Mouse (Mus musculus) kidney, embryonic 15.5 days (tissue): ENCODE measurements around the gene Rrm1. TPM values are rescaled to one million over a fixed set of nuclear protein-coding genes. Genes with fewer than 3 reads are reported as not detected.
"Not testable (repeated sequence)": the region's sequence is repeated elsewhere in the genome, so short reads cannot be mapped to it uniquely, and the experiment has no call there.

Source experiments
- ATAC-seq: fragments of 200-750 bp; cut with Nextera tagmentation; replicated peaks from 2 replicates; pipeline ENCODE4 v1.8.0; 2017; ENCODE audit warnings: moderate TSS enrichment; ENCODE audit not compliant: low FRiP score
- H3K27ac ChIP-seq: fragments of 300-500 bp; sonication (generic); 2 replicates; pipeline ENCODE4 v1.5.1; 2015; ENCODE audit warnings: mild to moderate bottlenecking, inconsistent platforms
- H3K27me3 ChIP-seq: fragments of 300-500 bp; sonication (generic); 2 replicates; pipeline ENCODE4 v1.6.1; 2015; ENCODE audit warnings: inconsistent platforms
- H3K36me3 ChIP-seq: fragments of 300-500 bp; sonication (generic); 2 replicates; pipeline ENCODE4 v1.6.1; 2015; ENCODE audit warnings: inconsistent platforms
- H3K4me1 ChIP-seq: fragments of 300-500 bp; sonication (generic); 2 replicates; pipeline ENCODE4 v1.6.1; 2015; ENCODE audit warnings: inconsistent platforms
- H3K4me2 ChIP-seq: fragments of 300-500 bp; sonication (generic); 2 replicates; pipeline ENCODE4 v1.6.1; 2015; ENCODE audit warnings: moderate library complexity, mild to moderate bottlenecking, inconsistent platforms
- H3K4me3 ChIP-seq: fragments of 300-500 bp; sonication (generic); replicated peaks from 2 replicates; pipeline ENCODE4 v1.5.1; 2015; ENCODE audit warnings: mild to moderate bottlenecking, inconsistent platforms
- H3K9ac ChIP-seq: fragments of 300-500 bp; sonication (generic); 2 replicates; pipeline ENCODE4 v1.6.1; 2015; ENCODE audit warnings: mild to moderate bottlenecking, inconsistent platforms
- H3K9me3 ChIP-seq: fragments of 300-500 bp; sonication (generic); replicated peaks from 2 replicates; pipeline ENCODE4 v1.6.1; 2016; ENCODE audit warnings: inconsistent platforms
- WGBS: fragments of 180-500 bp; shearing (Covaris S2); methylation state at CpG from one replicate; pipeline ENCODE4 v1.1.7; 2015; ENCODE audit warnings: mixed read lengths; 5-methylcytosine and 5-hydroxymethylcytosine counted together
- polyA plus RNA-seq: library from polyadenylated mRNA; unstranded; fragments of >200 nt; fragmentation: Nextera tagmentation; extraction: Ambion mirVana; gene quantifications from 2 replicates; pipeline ENCODE4 v1.2.1, GENCODE M21; 2015

Gene Rrm1
- polyA plus RNA-seq, 1 experiment from 2014 or later, result 159 TPM

DNA sequence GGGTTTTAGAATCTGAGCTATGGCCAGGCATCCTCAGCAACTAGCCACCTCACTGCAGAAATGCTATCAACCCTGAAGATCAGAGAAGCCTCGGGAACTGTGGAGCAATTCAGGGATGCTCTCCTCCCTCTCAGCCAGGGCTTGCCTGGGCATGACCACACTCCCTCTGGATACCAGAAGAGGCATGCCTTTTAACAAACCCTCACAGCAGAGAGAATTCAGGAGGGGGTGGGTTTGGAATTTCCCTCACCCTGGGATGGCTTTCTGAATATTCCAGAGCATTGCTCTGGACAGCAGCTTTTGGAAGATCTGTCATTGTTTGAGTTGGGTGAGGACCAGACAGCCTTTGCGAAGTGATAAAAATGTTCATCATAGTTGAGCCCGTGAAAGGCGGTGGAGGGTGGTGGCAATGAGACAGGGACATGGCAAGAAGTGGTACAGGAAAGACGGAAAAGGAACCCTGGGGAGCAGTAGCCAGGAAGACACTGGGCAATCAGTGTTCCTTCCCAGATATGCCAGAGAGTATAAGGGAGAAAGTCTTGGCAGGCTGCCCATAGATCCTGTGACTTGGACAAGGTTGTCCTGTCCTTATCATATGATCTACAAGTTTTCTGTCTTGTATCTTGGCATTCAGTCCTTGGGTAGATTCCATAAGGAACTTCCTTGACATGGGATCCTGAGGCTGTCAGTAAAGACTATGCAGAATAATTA lies 38.0 kb downstream of the Rrm1 start:
- Histone ChIP-seq H3K36me3 (no peaks in the 10 kb centered on the region), H3K9ac (no peak overlapping the region), H3K4me3 (no peak overlapping the region), H3K27me3 (no peaks in the 10 kb centered on the region), H3K9me3 (no peaks in the 10 kb centered on the region), H3K27ac (0 out of 2 replicates have a peak overlapping the region, but pooled peaks have one; percentile 1), H3K4me1 (peaks cover 4% of the 10 kb centered on the region; the same call in 1 of the 2 replicates), H3K4me2 (no peak overlapping the region)
- ATAC-seq, result no peak
- 53% methylated on average over 5 of the region's 5 CpGs for WGBS

DNA sequence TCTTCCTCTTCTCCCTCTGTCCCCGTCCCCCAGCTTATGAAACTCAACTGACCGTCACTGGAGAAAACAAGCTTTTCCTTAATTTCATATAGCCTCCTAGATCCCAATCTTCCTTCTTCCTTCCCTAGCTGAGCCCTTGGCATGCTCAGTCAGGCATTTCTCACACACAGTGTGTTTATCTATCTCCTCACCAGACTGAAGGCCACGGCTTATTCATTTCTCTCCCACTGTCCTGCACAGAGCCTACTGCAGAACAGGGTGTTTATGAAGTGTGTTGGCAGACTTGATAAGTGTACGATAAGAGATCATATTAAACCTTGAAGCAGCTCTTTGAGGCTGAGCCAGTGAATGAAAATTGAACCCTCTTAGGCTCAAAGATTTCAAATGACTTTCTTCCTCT lies 39.3 kb downstream of the Rrm1 start:
- WGBS, result 72% methylated on average over 4 of the region's 4 CpGs
- H3K27me3 ChIP-seq, result no peaks in the 10 kb centered on the region
- no peak for ATAC-seq
- H3K4me2 ChIP-seq, result no peak overlapping the region
- no peak overlapping the region for H3K27ac ChIP-seq
- no peak overlapping the region for H3K9ac ChIP-seq
- peaks cover 4% of the 10 kb centered on the region; the same call in 1 of the 2 replicates for H3K4me1 ChIP-seq
- no peaks in the 10 kb centered on the region for H3K36me3 ChIP-seq
- no peak overlapping the region for H3K4me3 ChIP-seq
- no peaks in the 10 kb centered on the region for H3K9me3 ChIP-seq

GRCm38 (mm10) chr7:102481579-102481978 lies 40.1 kb downstream of the Rrm1 start, which contains the start of gene Olfr543:
Olfr543 (minus strand) TSS chr7:102481679.
- H3K9ac ChIP-seq, result no peak within 1 kb of the TSS
- WGBS, result 90% methylated on average over 4 of the region's 4 CpGs
- H3K27me3 ChIP-seq, result no peaks in the 10 kb centered on the region
- H3K27ac ChIP-seq, result no peak within 1 kb of the TSS
- ATAC-seq, result no peak
- peaks cover 4% of the 10 kb centered on the region; the same call in 1 of the 2 replicates for H3K4me1 ChIP-seq
- no peak within 1 kb of the TSS for H3K4me3 ChIP-seq
- H3K4me2 ChIP-seq, result no peak within 1 kb of the TSS
- H3K9me3 ChIP-seq, result no peaks in the 10 kb centered on the region
- no peaks in the 10 kb centered on the region for H3K36me3 ChIP-seq

DNA sequence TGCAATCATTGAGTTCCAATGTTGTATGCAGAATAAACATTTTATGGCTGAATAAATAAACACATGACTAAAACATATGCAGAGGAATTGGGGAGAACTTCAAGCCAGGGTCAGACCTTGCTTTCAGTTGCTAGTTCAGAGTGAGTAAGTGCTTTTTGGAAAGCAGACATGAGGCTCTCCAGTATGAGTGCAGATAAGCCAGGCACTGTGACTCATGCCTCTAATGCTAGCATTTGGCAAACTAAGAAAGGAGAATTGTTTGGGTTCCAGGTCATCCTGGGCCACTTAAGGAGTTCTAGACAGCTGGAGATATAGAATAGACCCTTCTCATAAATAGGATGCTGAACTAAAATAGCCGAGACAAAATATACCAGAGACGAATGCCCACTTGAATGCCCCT lies 42.2 kb downstream of the Rrm1 start:
- no peak overlapping the region for H3K4me2 ChIP-seq
- H3K27me3 ChIP-seq, result no peaks in the 10 kb centered on the region
- H3K9ac ChIP-seq, result no peak overlapping the region
- no peak overlapping the region for H3K27ac ChIP-seq
- H3K36me3 ChIP-seq, result no peaks in the 10 kb centered on the region
- H3K4me1 ChIP-seq, result peaks cover 4% of the 10 kb centered on the region; the same call in 1 of the 2 replicates
- H3K9me3 ChIP-seq, result no peaks in the 10 kb centered on the region
- 95% methylated on average over 2 of the region's 2 CpGs for WGBS
- no peak overlapping the region for H3K4me3 ChIP-seq
- ATAC-seq, result no peak

GRCm38 (mm10) chr7:102484766-102485165 lies 43.3 kb downstream of the Rrm1 start:
- H3K9ac ChIP-seq, H3K4me1 ChIP-seq, H3K27me3 ChIP-seq, H3K27ac ChIP-seq, H3K4me2 ChIP-seq, H3K36me3 ChIP-seq, H3K9me3 ChIP-seq, H3K4me3 ChIP-seq, ATAC-seq: not testable (repeated sequence)
- 65% methylated on average over 8 of the region's 8 CpGs for WGBS

- no peaks in the 10 kb centered on the region for H3K4me1 ChIP-seq
- 67% methylated on average over 1 of the region's 1 CpGs for WGBS
- no peak for ATAC-seq
- H3K9me3 ChIP-seq, result no peaks in the 10 kb centered on the region
- H3K27ac ChIP-seq, result no peak overlapping the region
- H3K9ac ChIP-seq, result no peak overlapping the region
- no peaks in the 10 kb centered on the region for H3K27me3 ChIP-seq
- no peak overlapping the region for H3K4me3 ChIP-seq
- no peaks in the 10 kb centered on the region for H3K36me3 ChIP-seq
- no peak overlapping the region for H3K4me2 ChIP-seq
Measured at GRCm38 (mm10) chr7:102486105-102486504, 44.6 kb downstream of the Rrm1 start.

- no peak for ATAC-seq
Measured at GRCm38 (mm10) chr7:102488161-102488560, 46.7 kb downstream of the Rrm1 start, which contains the start of gene Olfr544. Olfr544 (minus strand) TSS chr7:102488313.

GRCm38 (mm10) chr7:102494416-102494815 lies 52.9 kb downstream of the Rrm1 start:
- not testable (repeated sequence) for H3K9ac ChIP-seq, H3K4me2 ChIP-seq, ATAC-seq, H3K4me3 ChIP-seq, H3K4me1 ChIP-seq, H3K27me3 ChIP-seq, H3K27ac ChIP-seq, H3K36me3 ChIP-seq, H3K9me3 ChIP-seq
- WGBS, result 54% methylated on average over 7 of the region's 7 CpGs

More at GRCm38 (mm10) chr7:102488161-102488560, 46.7 kb downstream of the Rrm1 start, which contains the start of gene Olfr544:
- Histone ChIP-seq H3K4me3 (no peak within 1 kb of the TSS), H3K36me3 (no peaks in the 10 kb centered on the region), H3K4me1 (no peaks in the 10 kb centered on the region), H3K27me3 (no peaks in the 10 kb centered on the region), H3K9me3 (no peaks in the 10 kb centered on the region), H3K4me2 (no peak within 1 kb of the TSS), H3K27ac (no peak within 1 kb of the TSS), H3K9ac (no peak within 1 kb of the TSS)
- WGBS, result 38% methylated on average over 1 of the region's 1 CpGs

GRCm38 (mm10) chr7:102499473-102499872 lies 58.0 kb downstream of the Rrm1 start, which contains the start of gene Olfr545:
Olfr545 (minus strand) TSS chr7:102499573.
- 68% methylated on average over 3 of the region's 3 CpGs for whole genome bisulfite sequencing

GRCm38 (mm10) chr7:102501986-102502385 lies 60.5 kb downstream of the Rrm1 start:
- H3K27ac ChIP-seq, result no peak overlapping the region
- H3K4me1 ChIP-seq, result no peaks in the 10 kb centered on the region
- H3K9me3 ChIP-seq, result no peaks in the 10 kb centered on the region
- no peaks in the 10 kb centered on the region for H3K27me3 ChIP-seq
- no peak overlapping the region for H3K4me3 ChIP-seq
- WGBS, result 77% methylated on average over 5 of the region's 5 CpGs
- H3K4me2 ChIP-seq, result no peak overlapping the region
- H3K36me3 ChIP-seq, result no peaks in the 10 kb centered on the region
- H3K9ac ChIP-seq, result no peak overlapping the region
- ATAC-seq, result no peak

More at GRCm38 (mm10) chr7:102499473-102499872, 58.0 kb downstream of the Rrm1 start, which contains the start of gene Olfr545:
- Histone ChIP-seq H3K4me2 (no peak within 1 kb of the TSS), H3K36me3 (no peaks in the 10 kb centered on the region), H3K27ac (no peak within 1 kb of the TSS), H3K9ac (no peak within 1 kb of the TSS), H3K4me3 (no peak within 1 kb of the TSS), H3K27me3 (no peaks in the 10 kb centered on the region), H3K4me1 (no peaks in the 10 kb centered on the region), H3K9me3 (no peaks in the 10 kb centered on the region)
- ATAC-seq, result no peak

DNA sequence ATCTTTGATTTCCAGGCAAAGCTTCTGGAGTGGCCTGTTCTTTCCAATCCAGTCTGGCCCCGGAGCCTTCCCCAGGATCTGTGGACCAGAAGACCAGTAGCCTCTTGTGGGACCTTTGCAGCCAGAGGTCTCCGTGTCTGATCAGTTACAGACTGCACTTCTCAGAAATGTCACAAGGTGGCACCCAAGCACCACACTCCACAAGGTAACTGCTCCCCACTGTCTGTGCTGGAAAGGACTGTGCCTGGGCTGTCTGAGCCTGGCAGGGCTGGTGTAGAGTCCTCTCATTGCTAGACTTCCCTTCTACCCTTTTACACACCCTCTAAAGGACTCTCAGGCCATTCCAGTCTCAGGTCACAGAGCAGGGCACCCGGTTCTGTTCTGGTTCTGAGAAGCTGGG lies 65.4 kb downstream of the Rrm1 start:
- Histone ChIP-seq H3K27me3 (0 out of 2 replicates have a peak, but pooled peaks cover 4% of the 10 kb centered on the region), H3K4me3 (no peak overlapping the region), H3K4me2 (no peak overlapping the region), H3K9ac (no peak overlapping the region), H3K4me1 (no peaks in the 10 kb centered on the region), H3K9me3 (no peaks in the 10 kb centered on the region), H3K36me3 (no peaks in the 10 kb centered on the region), H3K27ac (no peak overlapping the region)
- 49% methylated on average over 3 of the region's 3 CpGs for WGBS
- ATAC-seq, result peak; percentile 80

GRCm38 (mm10) chr7:102508066-102508465 lies 66.6 kb downstream of the Rrm1 start:
- Histone ChIP-seq H3K9ac (no peak overlapping the region), H3K4me3 (no peak overlapping the region), H3K4me1 (peaks cover 3% of the 10 kb centered on the region), H3K27ac (no peak overlapping the region), H3K36me3 (no peaks in the 10 kb centered on the region), H3K4me2 (no peak overlapping the region), H3K27me3 (0 out of 2 replicates have a peak, but pooled peaks cover 8% of the 10 kb centered on the region), H3K9me3 (no peaks in the 10 kb centered on the region)
- ATAC-seq, result no peak
- WGBS, result 90% methylated on average over 9 of the region's 9 CpGs
